Mouse (Mus musculus): ENCODE measurements at regions not wholly inside any gene's neighbourhood (a gene's known extent, or its start where the extent isn't known, plus 50 kb on each side); places are given as distances from the start of the nearest gene placed in this dataset.
"Not testable (repeated sequence)": the region's sequence is repeated elsewhere in the genome, so short reads cannot be mapped to it uniquely, and the experiment has no call there.

DNA sequence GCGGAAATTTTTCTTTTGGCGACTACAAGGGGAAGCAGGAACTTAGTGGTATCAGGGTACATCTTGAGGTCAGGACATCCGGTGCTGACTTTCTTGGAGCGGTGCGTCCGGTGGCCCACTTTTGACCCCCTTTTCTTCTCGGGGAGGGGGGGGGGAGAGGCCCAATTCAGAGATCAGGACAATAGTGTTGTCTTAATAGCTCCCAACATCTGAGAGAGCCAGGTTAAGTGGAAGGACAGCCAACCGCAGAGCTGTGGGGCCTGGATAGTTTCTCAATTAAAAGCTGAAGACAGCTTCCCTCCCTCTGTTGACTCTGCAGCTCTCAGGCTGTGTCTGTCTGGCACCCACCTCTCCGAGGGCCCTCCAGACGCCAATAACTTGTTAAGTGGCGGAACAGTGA lies 125.8 kb upstream of the A430005L14Rik start:
- DNase-seq: not testable (repeated sequence)

DNA sequence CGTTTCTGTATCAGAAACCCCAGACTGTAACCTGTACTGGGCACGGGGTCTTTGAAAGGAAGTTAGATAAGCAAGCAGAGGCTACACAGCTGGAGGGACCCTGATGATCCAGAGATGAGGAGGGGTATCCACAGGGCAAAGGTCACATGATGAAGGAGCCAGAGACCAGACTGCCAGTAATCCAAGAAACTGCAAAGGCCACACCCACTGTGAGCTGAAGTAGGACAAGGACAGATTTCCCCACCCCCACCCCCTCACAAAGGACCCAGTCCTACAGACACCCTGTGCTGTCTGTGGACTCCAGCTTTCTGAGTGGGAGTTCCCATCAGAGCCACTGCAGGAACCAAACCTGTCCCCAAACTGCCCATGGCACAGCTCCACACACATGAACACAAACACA lies 124.9 kb upstream of the A430005L14Rik start:
- no peak for DNase-seq

DNA sequence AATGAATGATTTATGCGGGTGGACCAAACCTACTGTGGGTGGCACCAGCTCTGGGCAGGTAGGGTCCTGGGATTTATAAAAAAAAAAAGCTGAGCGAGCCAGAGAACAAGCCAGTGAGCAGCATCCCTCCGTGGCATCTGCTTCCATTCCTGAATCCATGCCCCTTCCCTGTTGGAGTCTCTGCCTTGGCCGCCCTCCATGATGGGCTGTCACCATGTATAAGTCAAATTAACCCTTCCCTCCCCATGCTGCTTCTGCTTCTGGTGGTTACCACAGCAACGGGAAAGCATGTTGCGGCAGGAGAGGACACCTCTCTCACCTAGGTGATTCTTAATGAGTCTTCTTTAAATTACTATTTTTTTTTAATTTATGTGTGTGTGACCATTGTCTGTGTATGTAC lies 112.3 kb upstream of the A430005L14Rik start:
- no peak for DNase-seq

DNA sequence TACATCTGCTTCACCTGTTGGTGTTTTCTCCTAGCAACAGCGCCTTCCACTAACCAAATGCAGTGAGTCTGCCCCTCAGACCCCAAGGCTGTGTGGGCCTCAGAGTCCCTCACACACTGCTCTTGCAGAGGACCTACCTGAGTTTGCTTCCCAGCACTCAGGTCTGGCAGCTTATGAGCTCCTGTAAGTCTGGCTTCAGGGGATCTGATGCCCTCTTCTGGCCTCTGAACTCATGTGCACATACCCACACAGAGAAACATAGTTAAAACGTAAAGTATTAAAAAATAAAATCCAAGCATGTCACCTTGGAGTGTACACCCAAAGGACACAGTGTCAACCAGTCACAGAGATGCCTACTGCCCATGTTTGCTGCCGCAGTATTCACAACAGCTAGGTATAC lies 108.8 kb upstream of the A430005L14Rik start:
- no peak for DNase-seq

DNA sequence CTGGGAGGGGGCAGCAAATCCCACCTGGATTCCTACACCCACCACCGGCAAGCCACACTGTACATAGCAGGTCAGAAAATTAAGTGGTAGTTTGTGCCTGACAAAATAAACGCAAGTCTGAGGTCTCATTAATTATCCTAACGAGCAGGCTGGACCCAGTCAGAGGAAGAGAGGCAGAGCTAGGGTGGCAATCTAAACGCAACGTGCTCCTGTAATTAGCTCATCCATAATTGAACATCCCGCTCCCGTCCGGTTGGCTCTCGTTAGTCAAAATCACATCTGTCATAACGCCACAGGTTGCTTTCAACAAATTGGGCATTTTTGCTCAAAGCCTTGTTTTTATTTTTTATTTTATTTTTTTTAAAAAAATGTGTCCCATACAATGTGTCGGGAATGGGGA lies 106.9 kb upstream of the A430005L14Rik start:
- no peak for DNase-seq

DNA sequence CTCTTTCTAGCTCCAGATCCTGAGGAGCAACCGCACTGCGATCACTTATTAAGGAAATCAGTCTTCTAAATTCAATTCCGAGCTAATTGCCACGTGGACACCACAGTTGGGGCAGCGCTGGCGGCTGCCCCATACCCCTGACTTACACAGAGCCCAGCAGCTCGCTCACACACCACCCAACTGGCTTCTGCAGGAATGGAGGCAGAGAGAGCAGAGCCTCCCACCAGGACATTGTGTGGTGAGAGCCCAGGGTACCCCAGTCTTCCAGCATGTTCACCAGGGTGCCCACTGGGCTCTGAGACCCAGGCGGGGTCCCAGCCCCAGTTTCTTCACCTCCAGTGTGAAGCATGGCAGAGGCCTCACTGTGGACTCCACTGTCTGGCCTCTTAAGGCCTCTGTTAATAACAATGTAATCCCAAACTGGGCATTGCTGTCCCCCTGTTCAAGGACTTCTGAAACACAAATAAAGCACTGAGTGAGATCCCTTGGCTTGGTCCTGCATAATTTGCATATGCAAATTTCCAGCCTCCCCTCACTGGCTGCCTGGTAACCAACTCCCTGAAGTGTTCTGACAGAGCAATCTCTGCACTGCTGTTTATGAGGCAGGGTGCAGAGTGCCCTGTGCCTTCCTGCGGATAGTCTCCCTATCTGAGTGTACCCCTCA lies 102.8 kb upstream of the A430005L14Rik start:
- DNase-seq: no peak

DNA sequence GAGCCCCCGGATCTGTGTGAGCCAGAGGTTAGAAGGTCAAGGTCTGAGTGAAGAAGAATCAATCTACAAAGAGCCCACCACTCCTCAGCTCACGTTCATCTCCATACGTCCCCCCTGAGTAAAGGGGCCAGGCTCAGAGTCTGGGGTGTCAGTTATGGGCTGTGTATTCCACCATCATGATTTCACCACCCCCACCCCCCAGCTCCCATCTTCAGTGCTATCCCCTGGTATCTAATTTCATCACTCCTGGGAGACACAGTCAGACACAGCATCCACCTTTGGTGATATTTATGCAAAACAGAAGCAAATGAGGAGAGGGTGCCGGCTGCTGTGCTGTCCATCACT lies 102.3 kb upstream of the A430005L14Rik start:
- DNase-seq: no peak

DNA sequence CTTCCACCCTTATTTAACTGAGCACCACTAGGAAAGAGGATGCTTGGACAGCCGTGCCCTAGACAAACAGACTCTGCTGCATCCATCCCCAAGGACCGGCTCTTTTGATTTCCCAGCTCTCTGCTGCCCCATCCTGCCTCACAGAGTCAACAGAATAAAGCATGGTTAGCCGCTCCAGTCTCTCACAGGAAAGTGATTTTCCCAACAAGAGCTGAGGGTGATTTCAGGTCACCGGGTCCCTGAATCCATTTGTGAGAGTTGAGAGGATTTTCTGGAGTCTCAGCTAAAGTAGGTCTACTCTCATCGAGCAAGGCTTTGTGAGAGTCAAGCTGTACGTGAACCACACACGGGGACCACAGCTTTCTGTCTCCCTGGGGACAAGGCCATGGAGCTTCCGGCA lies 95.6 kb upstream of the A430005L14Rik start:
- no peak for DNase-seq

DNA sequence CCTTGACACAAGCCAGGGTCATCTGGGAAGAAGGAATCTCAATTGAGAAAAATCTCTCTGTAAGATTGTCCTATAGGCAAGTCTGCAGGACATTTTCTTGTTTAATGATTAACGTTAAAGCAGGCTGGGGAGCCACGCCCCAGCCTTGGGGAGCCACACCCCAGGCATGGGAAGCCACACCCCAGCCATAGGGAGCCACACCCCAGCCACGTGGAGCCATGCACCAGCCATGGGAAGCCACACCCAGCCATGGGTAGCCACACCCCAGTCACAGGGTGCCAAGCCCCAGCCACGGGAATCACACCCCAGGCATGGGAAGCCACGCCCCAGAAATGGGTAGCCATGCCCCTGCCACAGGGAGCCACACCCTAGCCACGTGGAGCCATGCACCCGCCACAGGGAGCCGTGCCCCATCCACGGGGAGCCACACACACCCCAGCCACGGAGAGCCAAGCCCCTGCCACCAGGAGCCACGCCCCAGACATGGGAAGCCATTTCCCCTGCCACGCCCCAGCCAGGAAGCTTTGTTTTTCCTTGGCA lies 94.8 kb upstream of the A430005L14Rik start:
- no peak for DNase-seq

DNA sequence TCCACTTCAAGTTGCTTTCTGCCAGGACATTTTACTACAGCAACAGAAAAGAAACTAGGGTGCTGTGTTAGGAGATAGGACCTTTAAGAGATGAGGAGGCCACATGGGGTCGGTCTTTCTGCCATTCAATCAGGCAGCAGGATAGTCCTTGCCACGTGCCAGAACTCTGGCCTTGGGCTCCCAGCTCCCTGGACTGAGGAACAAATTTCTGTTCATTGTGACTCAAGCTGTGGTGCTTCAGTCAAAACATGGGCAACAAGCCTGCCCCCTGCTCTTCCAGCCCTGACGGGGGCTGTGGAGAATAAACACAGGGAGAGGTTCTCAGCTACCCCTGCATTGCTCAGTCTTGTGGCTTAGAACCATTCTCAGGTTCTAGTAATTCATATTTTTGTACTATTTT lies 84.7 kb upstream of the A430005L14Rik start:
- no peak for DNase-seq

DNA sequence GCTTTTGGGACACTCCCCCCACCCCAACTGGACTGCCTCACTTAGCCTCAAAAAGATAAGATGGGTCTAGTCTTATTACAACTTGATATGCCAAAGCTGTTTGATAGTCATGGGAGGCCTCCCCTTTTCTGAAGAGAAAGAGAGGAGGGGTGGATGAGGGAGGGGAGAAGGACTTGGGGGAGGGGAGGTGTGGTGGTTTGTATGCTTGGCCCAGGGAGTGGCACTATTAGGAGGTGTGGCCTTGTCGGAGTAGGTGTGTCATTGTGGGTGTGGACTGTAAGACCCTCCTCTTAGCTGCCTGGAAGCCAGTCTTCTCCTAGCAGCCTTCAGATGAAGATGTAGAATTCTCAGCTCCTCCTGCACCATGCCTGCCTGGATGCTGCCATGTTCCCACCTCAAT lies 82.0 kb upstream of the A430005L14Rik start:
- not testable (repeated sequence) for DNase-seq

DNA sequence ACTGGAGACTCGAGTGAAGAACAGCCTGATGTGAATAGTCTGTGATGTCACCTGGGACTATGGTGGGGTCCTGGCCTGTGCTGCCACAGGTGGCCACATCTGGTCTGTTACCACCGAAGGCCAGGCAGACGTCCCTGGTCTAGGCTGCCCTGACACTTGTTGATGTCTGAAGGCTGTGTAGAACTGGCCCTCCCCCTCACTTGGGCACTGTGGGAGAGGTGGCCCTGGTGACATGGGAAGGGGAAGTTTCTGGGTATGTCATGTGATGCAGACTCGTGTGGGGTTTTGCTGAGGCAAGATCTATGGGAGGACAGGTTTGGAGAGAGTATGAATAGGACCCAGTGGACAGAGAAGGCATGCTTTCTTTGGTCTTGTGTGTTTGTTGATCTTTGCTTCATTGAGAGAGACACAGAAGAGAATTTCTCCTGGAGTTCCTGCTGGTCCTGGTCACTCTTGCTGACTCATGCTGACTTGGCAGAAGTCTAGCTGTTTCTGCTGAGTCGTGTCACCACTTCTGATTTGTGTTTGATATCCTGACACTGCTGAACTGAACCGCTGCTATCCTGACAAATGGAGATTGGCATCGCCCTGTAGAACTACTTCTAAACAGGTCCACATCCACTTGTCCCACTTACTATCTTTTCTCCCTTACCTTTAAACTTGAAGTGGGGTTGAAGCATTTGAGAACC lies 79.9 kb upstream of the A430005L14Rik start:
- DNase-seq: no peak

DNA sequence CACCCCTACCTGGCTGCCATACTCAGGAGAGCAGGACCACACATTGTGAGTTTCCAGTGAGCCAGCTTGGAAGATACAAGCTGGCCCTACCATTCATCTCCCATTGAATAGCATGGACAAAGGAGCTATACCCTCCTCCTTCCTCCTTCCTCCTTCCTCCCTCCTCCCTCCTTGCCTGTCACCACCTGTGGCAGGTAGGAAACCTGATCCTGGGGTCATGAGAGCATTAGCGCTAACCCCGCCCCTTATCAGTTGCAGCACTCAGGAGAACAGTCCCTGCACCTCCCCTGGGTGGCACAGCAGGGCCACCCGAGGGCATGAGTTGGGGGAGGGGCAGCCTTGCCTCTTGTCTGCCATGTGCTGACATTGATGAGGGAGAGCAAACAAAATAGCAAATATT lies 74.0 kb upstream of the A430005L14Rik start:
- DNase-seq: no peak

DNA sequence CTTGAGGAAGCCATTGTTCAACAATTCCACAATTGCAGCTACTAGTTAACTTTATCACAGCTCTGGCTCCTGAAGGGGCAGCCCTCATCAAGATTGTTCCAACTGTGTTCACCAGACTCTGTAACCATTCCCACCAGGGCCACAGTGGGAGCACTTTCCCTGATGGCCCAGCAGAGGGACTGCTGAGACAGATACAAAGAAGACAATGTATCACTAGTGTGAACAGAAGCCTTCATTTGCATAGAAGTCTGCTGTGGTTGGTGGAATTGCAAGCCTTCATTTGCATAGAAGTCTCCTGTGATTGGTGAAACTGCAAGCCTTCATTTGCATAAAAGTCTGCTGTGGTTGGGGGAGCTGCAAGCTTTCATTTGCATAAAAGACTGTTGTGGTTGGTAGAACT lies 73.0 kb upstream of the A430005L14Rik start:
- no peak for DNase-seq

DNA sequence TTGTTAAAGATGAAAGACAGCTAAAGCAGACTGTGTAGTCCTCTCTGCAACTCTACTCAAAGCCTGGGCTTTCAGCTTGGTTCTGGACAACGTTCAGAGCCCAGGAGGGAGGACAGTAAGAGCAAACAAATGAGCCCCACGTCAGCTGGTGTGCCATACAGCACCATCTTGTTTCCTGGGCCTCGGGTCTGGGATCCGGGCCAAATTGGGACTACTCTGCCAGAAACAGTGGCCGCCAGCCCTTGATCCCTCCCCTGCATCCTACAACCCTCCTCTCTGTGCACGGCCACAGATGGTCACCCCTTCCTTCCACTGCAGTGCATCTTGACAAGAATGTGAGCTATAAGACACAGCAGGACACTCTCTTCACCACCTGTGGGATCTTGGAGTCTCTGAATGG lies 71.2 kb upstream of the A430005L14Rik start:
- DNase-seq: no peak

DNA sequence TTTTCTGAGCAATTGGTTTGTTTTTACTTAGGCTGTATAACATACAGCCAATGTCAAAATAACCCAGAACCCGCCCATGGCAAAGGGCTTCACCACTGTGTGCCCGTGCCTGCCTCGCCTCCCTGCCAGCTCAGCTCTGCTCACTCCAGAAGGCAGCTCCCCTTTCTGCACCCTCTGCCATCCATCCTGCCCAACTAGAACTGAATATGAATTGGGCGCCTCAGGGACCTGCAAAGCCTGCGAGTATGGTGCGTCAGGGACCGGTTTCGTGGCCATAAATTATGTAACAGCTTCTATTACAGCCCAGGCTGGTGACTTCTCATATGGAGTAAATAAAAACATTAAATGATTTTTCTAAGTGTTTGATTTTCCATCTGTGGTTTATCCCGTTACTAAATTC lies 66.9 kb upstream of the A430005L14Rik start:
- no peak for DNase-seq

DNA sequence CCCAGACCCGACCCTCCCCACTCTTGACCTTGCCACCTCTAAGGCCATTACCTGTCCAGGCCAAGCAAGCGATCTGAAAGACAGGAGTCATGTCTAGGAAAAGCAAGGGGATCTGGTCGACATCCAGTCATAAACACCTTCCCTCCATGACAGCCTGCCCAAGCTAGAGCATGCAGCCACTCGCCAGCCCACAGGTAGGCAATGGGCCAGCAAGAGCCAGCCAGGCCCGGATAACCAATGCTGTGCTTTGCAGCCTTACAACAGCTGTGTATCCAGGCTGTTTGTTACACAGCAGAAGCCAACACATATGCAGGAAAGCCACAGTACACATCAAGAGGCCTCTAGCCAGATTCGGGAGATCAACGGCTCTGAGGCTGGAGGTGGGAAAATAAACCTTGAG lies 57.3 kb upstream of the A430005L14Rik start:
- no peak for DNase-seq

DNA sequence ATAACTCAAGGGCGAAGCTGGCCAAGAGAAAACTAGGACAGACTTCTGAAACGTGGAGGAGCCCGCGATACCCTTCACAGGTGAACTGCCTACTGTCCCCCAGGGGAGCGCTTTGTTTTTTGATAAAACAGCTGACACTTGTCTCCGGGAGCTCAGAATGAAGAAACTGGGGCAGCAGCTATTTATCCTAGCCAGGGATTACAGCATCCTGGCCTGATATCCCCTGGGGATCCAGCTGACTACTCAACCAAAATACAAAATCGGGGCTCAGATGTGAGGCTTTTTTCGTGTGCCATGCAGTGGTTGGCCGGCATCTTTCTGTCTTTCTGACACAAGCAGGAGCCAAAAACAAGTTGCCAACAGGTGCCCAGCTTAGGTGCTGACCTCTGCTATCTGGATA lies 52.0 kb upstream of the A430005L14Rik start:
- no peak for DNase-seq

DNA sequence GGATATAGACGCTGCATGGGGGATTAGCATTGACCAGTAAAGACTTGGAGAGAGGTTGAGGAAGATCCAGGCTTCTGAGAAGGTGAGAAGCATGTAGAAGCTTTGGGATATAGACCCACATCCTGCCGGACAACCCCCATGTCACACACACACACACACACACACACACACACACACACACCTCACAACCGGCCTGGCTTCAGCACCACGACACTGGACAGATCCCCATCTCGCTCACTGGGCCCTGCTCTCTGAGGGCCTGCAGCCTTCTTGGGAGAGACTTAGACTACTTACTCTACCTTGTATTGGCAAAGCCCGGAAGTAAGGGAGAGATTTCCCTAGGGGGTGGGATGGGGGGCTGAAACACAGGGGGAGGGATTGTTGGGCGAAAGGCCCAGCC lies 51.5 kb upstream of the A430005L14Rik start:
- DNase-seq: no peak
